Mouse (Mus musculus) adrenal gland, postnatal 25 days (tissue): ENCODE measurements at regions not wholly inside any gene's neighbourhood (a gene's known extent, or its start where the extent isn't known, plus 50 kb on each side); places are given as distances from the start of the nearest gene placed in this dataset.

Experiments
- DNase-seq: peaks from one replicate; pipeline ENCODE4 v3.0.0; 2021; ENCODE audit warnings: mixed read lengths

DNA sequence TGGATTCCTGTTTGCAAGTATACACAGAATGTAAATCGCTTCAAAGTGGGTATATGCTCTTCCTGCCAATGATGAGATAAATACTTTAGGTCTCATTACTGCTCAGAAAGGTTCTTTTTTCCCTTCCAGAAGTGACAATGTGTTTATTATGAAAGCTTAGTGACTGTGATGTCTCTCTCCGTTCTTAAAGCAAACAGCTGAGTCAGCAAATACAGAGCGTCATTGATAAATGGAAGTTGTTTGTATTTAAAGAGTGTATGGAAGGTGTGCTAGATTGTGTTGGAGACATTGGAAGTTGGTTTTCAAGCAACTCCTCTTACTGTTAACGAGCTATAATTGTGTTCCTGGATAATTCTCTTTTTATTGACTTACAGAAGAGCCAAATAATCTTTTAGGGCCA, 408.0 kb downstream of the Prr30 start:
- DNase-seq = no peak

DNA sequence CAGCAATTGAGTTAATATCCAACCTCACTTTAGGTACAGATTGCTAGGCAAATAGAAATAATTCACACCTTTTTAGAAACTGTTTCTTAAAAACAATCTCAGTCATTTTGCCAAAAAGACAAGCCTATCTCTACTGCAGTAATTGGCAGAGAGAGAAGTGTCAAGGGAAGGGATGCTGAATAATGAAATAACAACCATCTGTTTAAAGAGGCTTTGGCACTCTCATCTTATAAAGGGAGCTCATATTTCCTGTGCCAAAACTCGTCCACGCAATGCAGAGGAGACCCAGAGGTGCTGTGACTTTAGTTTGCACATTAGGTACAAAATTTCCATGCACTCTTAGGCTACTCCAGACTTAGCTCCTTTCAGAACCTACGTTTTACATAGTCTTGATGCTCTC, 418.2 kb downstream of the Prr30 start:
- DNase-seq = no peak

DNA sequence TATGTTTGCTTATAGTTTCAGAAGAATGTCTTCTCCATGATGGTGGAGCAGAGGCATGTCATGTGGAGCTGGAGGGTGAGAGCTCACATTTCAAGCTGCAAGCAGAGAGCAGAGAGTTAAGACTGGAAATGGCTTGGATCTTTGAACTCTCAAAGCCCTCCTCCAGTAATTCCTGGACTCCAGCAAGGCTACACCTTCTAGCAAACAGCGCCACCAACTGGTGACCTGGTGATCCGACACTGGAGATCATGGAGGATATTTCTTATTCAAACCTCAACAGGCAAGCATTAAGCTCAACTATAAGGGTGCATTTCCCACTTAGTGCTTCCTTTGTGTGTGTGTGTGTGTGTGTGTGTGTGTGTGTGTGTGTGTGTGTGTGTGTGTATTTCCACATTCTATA, 446.2 kb downstream of the Prr30 start:
- peak; percentile 31 for DNase-seq

DNA sequence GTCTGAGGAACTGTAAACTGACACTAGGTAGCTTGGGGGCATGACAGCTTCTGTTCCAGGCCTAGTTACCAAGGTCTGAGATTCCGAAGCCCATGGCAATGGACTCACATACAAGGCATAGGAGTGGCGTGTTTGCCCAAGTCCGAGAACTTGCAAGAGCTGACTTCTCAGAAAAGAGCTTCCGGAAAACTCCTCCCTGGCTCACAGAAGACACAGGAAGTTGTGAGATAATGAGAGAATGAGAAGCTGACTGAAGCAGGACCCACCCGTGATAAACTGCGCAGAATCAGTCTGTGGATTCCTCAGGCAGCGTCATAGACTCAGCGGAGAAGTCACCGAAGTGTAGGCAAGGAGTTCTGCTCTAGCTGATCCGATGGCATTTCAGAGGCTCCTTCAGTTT, 447.4 kb downstream of the Prr30 start:
- DNase-seq = no peak

DNA sequence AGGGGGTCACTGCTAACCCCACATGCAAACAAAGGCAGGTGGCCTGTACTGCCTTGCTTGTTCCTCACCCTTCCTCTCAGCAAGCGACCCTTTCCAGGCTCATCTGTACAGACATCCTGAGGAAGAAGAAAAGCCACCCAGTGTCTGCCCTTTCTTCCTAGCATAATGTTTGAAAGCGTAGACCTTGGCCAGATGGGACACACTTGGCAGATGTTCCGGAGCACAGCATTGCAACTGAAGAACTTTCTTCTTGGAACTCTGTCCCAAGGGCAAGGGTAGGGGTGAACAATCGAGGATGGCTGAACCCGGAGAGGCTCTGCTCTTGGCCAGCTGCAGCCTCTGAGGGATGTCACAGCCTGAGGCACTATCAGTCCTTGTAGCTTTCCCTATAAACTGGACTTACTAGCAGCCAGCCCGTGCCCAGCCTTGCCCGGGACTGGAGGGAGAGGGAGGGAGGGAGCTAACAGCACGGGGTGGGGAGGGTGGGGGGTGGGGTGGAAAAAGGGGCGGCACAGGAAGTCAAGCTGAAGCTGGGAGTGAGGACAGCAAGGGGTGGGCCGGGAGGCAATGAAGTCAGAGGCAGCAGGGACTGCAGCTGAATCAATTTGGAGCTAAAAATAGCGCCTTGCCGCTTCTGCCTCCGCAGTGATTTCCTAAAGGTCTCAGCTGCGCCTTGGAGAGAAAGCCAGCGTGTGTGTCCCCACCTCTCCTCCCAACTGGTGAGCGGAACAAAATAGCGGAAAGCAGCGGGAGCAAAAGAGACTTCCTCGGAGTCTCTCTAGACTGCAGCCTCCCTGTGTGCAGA, 450.2 kb downstream of the Prr30 start:
- DNase-seq = peak; percentile 63

DNA sequence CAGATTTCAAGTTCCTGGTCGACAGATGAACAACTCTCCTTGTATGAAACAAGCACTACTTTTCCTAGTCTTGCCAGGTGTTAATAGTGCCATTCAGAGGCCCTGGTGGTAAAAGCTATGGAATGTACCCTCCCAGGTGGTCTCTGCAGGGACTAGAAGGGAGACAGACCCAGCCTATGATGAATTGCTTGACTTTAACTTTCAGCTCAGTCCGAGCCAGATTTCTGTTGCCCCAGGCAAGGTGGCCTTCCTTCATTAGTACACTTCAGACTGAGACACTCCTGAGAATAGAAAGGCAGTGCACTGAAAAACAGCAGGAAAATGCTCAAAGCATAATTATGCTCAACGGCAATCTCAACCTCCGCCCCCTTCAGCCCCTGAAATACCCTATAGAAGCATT, 450.8 kb upstream of the Klf12 start:
- DNase-seq = no peak

DNA sequence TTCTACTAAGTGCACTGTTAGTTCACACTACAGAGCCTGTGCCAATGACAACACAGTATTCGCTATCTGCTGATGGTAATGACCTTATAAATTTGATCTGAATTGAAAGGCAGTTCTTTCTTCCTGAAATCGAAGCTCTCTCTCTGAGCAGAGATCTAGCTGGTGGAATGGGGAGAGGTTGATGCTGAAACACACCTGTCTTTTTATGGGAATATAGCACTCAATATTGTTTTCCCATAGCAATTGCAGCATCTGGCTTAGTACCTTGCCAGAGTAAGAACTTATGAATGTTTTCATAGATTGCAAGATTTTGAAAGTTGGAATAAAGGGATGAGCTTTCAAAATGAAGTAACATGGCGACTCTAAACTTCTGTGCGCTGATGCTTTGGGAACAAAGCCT, 444.0 kb upstream of the Klf12 start:
- DNase-seq = no peak

DNA sequence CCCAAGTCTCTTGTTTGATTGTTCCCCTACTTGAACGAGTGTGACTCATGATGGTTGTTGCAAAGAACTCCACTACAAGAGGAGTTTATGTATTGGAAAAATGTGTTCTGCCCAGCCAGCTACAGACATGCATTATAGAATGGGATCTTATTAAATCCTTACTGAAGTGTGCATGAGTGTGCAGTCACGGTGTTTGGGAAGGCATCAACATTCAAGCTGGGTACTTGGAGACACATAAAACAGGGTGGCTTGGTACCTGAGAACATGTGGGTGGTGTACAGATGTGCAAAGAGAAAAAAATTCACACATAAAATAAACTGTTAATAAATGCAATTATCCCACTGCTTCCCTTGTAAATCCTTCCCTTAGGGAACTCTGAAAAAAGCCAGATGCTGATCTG, 443.2 kb upstream of the Klf12 start:
- DNase-seq = no peak

DNA sequence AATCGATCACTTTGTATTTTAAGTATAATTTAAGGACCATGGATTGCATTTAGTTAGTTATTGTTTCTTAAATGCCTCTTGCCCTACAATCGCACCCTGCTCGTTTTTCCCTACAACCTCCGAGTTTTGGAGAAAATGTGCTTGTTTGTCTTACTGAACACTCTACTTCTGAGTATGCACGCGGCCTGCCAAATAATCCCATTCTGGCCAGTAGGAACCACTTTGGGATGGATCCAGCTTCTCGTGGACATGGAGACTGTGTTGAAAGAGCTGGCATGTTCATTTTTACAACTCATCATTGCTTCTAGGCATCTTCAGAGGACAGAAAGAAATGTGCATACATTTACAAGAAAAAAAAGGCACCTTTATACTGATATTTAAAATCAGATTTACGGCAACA, 440.5 kb upstream of the Klf12 start:
- no peak for DNase-seq

DNA sequence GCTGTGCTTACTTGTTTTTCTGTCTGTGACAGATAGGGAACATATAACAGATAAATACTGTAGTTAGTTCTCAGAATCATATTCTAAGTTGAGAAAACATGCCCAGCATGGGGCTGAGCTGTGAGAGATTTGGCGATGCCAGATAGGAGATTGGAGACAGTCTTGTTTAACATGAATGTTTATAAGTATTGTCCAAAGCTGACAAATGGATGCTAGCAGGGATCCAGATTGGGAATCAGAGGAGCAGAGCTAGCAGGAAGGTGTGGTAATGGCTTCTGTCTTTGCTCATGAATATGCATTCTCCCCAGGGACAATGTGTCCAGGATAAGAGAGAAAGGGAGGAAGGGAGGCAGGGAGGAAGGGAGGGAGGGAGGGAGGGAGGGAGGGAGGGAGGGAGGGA, 436.2 kb upstream of the Klf12 start:
- DNase-seq = no peak

DNA sequence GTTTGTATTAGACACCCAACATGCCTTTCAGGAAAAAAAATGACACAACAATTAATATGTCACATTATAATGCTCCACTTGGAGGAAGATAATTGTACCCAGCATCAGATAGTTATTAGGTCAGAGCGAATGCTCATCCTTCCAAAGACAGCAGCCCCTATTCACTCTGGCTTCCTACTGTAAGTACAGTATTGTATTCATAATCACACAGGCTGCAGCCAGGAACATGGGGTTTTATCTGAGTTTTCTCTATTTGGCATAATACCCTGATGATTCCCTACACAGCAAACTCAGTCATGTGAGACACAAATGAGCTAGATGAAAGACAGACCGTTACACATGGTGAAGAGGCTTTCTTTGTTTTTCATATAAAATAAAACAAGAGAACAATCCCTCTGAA, 430.5 kb upstream of the Klf12 start:
- DNase-seq = no peak

DNA sequence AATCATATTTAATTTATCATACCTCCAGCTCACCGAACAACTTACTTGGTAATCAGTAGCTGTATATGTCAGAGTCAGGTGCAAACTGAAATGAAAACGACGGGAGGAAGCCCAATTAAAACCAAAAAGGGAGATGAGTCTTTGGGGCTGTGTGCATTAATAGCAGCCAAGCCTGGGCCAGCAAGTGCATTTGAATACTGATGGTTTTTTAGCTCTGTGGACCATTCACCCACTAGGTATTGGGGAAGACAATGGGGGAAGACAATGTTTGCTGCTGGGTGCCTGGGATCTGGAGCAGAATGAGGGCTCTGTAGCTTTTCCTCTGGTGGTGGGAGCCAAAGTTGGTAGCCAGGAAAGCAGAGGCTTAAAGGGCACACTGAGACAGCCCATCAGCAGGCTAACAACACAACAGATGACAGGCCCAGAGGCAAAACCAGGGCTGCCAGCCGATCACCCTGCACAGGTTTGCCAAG, 429.6 kb upstream of the Klf12 start:
- no peak for DNase-seq

DNA sequence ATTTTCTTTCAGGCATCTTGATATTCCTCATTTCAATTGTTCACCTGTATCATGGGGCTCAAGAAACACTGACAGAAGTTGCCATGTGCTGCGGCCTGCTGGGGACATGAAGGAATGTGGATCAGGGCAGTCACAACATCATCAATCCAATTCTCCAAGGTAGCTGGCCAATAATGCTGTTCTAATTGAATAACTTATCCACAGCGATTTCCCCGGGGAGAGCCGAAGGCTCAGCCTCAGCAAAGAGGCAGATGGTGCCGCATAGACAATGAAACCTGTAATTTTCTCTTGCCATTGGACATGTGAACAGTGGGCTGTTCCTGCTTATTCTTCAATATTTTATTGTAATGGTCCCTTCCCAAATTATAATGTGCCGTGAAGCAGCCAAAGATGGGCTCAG, 429.1 kb upstream of the Klf12 start:
- DNase-seq = no peak

DNA sequence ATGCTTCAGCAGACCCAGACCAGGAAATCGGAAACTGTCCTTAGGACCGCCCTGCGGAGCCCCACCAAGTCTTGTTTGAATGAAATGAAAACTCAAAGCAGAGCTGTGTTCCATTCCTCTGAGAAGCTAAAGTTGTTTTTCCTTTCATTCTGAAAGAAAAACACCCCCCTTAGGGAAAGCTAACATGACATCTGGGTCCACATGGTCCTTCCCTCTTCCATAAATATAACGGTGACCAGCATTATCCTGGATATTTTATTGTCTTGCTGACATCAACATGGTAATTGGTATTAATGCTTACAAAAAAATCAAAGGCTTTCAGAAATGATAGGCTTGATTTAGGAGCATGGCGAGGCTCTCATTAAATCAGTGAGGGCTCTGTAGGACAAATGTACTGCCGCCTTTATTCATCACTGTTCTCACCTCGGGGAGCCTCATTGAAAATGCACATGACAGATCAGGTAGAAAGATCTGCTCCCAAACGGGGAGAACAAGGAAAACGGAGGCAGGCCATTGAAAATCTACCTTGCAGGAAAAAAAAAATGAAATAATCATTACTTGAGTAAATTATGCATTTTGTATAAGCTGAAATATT, 381.0 kb upstream of the Klf12 start:
- no peak for DNase-seq

DNA sequence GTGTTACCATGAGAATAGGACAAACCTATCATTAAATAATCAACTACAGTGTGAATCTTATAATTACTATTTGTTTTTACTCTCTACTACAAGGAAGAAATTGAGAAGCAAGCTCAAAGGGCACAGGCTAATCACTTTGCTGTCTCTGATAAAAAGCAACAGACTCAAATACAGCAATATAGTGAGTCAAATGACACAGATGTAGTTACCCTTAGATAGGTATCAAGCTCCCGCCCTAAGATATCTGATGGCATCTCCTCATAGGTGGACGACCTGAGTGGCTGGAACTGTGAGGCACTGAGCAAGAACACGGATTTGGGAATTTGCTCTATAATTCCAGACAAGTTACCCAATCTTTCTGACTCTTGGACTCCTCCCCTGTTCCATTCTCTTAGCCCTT, 379.7 kb upstream of the Klf12 start:
- DNase-seq = no peak

DNA sequence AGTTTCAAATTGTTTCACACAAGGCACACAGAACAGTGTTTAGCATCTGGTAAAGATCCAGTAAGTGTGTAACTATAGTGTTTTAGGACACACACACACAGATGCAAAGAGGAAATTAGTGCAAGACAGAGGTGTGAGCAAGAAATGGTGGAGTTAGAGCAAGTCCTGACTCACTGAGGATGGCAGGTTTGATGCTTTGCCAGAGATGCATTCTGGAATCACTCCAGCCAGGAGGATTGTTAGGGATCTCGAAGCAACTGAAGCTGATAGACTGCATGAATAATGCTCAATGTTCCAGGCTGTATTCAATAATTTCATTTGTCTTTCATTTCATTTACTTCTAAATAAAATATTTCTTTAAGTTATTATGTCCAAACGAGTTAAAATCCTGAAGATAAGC, 357.6 kb upstream of the Klf12 start:
- DNase-seq = no peak

DNA sequence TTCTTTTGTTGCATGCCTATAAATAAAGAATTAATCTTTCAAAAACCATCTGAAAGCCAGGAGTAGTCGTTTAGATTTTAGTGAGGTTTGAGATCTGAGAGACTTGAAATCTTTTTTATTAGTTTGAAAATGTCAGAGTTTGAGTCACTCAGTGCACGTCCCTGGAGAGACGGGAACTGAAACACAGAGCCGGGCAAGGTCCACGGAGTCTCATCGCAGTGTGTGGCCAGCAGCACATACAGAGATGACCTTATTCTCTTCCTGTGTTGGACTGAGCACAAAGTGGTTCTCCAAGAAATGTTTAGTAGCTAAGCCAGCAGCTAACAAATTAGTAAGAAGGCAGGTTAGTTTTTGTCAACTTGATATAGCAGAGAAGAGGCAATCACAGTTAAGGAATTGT, 350.0 kb upstream of the Klf12 start:
- peak; percentile 46 for DNase-seq

DNA sequence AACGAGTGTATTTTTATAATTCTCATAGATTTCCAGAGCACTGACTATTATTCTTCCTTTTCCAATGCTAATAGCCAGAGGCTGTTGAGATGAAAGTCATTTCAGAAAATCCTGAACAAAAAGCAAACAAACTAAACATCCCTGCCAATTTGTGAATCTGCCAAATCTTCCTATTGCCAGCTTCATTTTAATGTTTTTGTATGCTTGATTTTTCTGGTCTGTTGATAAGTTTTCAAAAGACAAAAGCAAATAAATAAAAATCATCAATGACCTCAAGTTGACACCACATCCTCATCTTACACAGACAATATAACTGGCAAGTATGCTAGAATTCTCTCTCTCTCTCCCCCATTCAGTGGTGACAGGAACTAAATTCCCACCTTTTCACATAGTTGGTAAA, 347.2 kb upstream of the Klf12 start:
- no peak for DNase-seq

DNA sequence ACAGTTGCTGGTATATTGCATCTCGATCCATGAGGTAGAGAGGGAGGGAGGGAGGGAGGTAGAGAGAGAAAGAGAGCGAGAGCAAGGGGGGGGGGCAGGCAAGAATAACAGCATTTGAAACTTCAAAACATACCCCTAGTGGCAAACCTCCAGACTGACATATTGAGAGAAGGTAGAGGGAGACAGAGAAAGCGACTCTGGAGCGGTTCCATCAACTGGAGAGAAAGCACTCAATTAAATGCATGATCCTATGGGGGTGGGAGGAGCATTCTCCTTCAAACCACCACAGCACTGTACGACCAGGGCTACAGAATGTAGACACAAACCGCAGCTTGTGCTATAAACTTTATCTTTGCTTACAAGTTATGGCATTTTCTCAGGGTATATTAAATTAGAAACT, 345.7 kb upstream of the Klf12 start:
- no peak for DNase-seq

DNA sequence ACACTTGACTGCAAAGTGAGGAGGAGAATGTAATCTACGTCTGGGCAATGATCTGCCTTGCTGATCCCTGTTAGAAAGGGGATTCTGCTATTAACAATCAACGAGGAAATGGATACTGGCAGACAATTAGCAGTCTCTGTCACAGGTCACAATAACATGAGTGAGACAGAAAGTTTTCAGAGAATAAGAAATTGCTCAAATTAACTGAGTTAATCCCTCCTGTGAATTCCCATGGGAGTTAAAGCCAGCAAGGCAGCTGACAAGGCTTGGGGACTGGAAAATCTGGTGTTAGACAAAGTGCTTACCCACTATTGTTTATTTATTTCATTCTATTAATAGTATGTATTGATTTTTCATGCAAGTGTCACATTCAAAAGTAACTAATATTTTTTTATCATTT, 343.0 kb upstream of the Klf12 start:
- DNase-seq = no peak

DNA sequence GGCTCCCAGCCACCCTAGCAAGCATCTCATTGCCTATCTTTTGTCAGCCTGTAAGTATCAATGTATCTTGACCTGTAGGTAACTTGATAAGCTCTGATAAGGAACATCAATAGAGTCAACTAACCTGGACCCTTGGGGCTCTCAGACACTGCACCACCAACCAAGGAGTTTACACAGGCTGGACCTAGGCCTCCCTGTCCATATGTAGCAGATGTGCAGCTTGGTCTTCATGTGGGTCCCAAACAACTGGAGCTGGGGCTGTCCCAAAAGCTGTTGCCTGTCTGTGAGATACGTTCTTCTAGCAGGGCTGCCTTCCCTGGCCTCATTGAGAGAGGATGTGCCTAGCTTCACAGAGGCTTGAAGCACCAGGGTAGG, 335.2 kb upstream of the Klf12 start:
- no peak for DNase-seq

DNA sequence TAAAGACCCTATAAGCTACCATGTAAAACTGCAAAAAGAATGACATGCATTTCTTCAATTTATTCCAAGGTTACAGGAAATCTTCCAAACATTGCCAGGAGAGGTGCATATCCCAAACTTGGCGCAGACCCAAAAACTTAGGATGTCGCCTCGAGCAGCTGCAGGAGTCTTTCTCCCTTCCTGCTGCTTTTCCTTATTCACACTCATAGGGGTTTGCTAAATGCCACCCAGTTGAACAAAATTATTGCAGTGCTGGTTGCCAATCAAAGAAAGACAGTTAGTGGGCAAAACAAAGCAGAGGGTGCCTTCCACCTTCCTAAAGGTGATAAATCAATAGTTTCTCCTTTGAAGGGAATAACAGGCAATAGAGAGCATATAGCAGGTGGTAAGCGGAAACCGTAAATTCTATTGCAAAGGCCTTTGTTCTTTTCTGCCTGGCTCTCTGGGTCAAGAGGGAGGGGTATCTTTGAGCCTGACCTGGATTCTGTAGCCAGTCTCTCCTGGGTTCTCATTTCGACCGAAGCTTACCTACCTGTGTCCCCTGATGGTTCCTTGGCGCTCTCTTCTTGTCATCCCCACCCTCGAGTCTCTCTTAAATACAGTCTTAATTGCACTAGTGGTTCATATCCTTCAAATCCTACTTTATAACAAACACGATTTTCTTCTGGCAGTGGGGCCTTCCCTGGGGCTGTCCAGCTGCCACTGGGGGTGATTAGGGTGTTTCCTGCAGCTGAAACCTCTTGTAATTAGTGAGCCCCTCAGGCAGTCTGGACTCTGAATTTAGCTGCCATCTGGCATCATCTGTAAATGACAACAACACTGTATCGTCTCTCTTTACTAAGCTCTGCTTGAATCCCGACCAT, 334.5 kb upstream of the Klf12 start:
- DNase-seq = no peak

DNA sequence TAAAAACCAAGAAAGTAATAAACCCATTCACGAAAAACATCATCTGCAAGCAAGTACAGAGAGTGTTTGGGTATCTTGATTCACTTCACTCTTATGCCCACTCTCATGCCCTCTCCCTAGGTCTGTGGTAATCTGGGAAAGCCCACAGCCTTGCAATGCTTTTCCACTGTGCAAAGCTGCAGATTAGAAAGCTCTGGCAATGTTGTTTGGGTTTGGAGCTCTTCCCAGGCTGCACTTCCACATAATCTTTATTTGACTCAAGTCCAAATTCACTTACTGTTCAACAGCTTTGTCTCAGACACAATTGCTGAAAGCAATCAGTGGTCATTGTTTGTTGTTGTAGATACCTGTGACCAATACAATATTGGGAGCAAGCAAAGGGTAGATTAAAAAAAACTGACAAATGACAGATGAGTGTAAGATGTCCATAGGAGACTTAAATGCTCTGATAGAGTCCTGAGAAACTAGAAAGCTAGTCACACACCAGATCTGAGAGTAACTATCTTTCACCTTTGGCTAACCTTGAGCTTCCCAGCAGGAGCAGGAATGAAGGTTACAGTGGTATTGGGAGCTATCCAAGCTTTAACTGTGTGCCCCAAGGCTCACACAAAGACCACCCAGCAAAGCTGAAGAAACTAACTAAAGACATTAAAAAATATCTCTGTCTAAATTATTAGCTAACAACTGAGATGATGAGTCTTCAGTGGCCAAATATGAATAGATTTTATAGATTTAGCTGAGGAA, 325.7 kb upstream of the Klf12 start:
- DNase-seq = no peak
